8 mouse cellular contexts compared by ENCODE assay signal in genomic region chr2:30700471-30700870, GRCm38 (mm10).
DNase-seq lines count a peak whose midpoint lies in the region; ATAC-seq and TF ChIP-seq lines count a peak whose summit lies in the region.
"Had no signal": no experiment of that assay in that cellular context is flagged by ENCODE, and none has a peak within 500 bp of the region (broad histone marks: within the 10 kb centered on the region; RNA-seq: fewer than 3 reads in every experiment).

No protein-coding gene starts in this region.

- 97% methylated on average over 1 of the region's 1 CpGs for WGBS in kidney, embryonic 16.5 days
- WGBS in intestine, embryonic 15.5 days, result 93% methylated on average over 1 of the region's 1 CpGs

- no peak overlapping the region for H3K4me2 ChIP-seq in kidney, embryonic 16.5 days (replicated peaks; ENCODE audit: low read depth, low read length)
- no peak overlapping the region for H3K4me2 ChIP-seq in intestine, embryonic 15.5 days (replicated peaks)
- H3K4me2 ChIP-seq in myocyte (ENCODE audit: low read depth), result peak overlapping the region; percentile 48

- H3K9ac ChIP-seq in kidney, embryonic 16.5 days (replicated peaks; ENCODE audit: low read length), result peak overlapping the region; percentile 49; the same call in 1 of the 2 replicates
- H3K9ac ChIP-seq in intestine, embryonic 15.5 days, result no peak overlapping the region

- peaks cover 3% of the 10 kb centered on the region; the same call in 1 of the 2 replicates for H3K9me3 ChIP-seq in kidney, embryonic 16.5 days (ENCODE audit: low read length)
- H3K9me3 ChIP-seq in intestine, embryonic 15.5 days, result no peaks in the 10 kb centered on the region

- peaks cover 20% of the 10 kb centered on the region for H3K4me1 ChIP-seq in kidney, embryonic 16.5 days (ENCODE audit: insufficient read depth, low read length)
- H3K4me1 ChIP-seq in embryonic fibroblast, embryonic 13.5 days (ENCODE audit: control insufficient read depth, insufficient read depth, low read length), result no peaks in the 10 kb centered on the region; the same call in 1 of the 2 replicates
- H3K4me1 ChIP-seq in intestine, embryonic 15.5 days (replicated peaks), result peaks cover 22% of the 10 kb centered on the region

- no peak overlapping the region for H3K4me3 ChIP-seq in kidney, embryonic 16.5 days (ENCODE audit: low read length)
- no peak overlapping the region for H3K4me3 ChIP-seq in embryonic fibroblast, embryonic 13.5 days (ENCODE audit: insufficient read depth, low read length)
- no peak overlapping the region for H3K4me3 ChIP-seq in intestine, embryonic 15.5 days (replicated peaks)
- no peak overlapping the region for H3K4me3 ChIP-seq in myocyte

- no peaks in the 10 kb centered on the region for H3K79me2 ChIP-seq in myocyte (ENCODE audit: control insufficient read depth, insufficient read depth)

- H3K27ac ChIP-seq in kidney, embryonic 16.5 days (ENCODE audit: low read length), result peak overlapping the region; percentile 89
- peak overlapping the region; percentile 70; the same call in 1 of the 2 replicates for H3K27ac ChIP-seq in embryonic fibroblast, embryonic 13.5 days (ENCODE audit: insufficient read depth, low read length)
- H3K27ac ChIP-seq in intestine, embryonic 15.5 days, result peak overlapping the region; percentile 70; the same call in 1 of the 2 replicates

- no peak overlapping the region for H3ac ChIP-seq in myocyte (ENCODE audit: control insufficient read depth, insufficient read length)

- no peak for TF ChIP-seq CTCF in embryonic fibroblast, embryonic 13.5 days (IDR thresholded peaks at IDR 0.05; ENCODE audit: borderline replicate concordance, insufficient read depth, low read length)

- no peaks in the 10 kb centered on the region for H3K27me3 ChIP-seq in kidney, embryonic 16.5 days (ENCODE audit: insufficient read depth, low read length)
- H3K27me3 ChIP-seq in intestine, embryonic 15.5 days (replicated peaks), result no peaks in the 10 kb centered on the region
- no peaks in the 10 kb centered on the region for H3K27me3 ChIP-seq in myocyte (ENCODE audit: control insufficient read depth, insufficient read depth, insufficient read length)
- H3K27me3 ChIP-seq: Patski had no signal

- no peaks in the 10 kb centered on the region for H3K36me3 ChIP-seq in kidney, embryonic 16.5 days (ENCODE audit: insufficient read depth, low read length)
- H3K36me3 ChIP-seq in intestine, embryonic 15.5 days, result no peaks in the 10 kb centered on the region
- H3K36me3 ChIP-seq in myocyte (ENCODE audit: control insufficient read depth, insufficient read depth), result no peaks in the 10 kb centered on the region

- DNase-seq in kidney, postnatal 14 days, result no peak
- DNase-seq in spleen, adult 18-20 months, result no peak
- no peak for DNase-seq in cerebellum, adult 18-20 months

- no peak for ATAC-seq in kidney, embryonic 16.5 days (ENCODE audit: low FRiP score, low TSS enrichment)
- ATAC-seq in intestine, embryonic 15.5 days, result no peak
- ATAC-seq: Patski had no signal

- no peak for TF ChIP-seq POLR2A in embryonic fibroblast, embryonic 13.5 days (IDR thresholded peaks at IDR 0.05; ENCODE audit: low read depth, low read length)
- no peak for TF ChIP-seq POLR2A in myocyte (IDR thresholded peaks at IDR 0.05; ENCODE audit: insufficient read length, low read depth)

TF ChIP-seq in myocyte, 11 proteins besides CTCF, POLR2A, EP300 and RAD21:
- TF ChIP-seq TCF3 (IDR thresholded peaks at IDR 0.05; ENCODE audit: insufficient read length, low read depth), result no peak
- TF ChIP-seq MYOD1 (IDR thresholded peaks at IDR 0.05; ENCODE audit: control insufficient read depth in 1 of 3, insufficient read length in 2 of 3, low read depth in 2 of 3), result no peak
- TF ChIP-seq CEBPB (IDR thresholded peaks at IDR 0.05; ENCODE audit: insufficient read depth, poor library complexity, severe bottlenecking), result no peak
